Mouse (Mus musculus): ENCODE measurements around the gene Chad. TPM values are rescaled to one million over a fixed set of nuclear protein-coding genes. Genes with fewer than 3 reads are reported as not detected.

Chad gene
- not detected for polyA plus RNA-seq (2014; fragmentation: Illumina TruSeq; extraction: RNeasy Lipid Tissue Mini Kit (QIAGEN cat#74804); ENCODE audit: low read depth, low replicate concordance)

DNA sequence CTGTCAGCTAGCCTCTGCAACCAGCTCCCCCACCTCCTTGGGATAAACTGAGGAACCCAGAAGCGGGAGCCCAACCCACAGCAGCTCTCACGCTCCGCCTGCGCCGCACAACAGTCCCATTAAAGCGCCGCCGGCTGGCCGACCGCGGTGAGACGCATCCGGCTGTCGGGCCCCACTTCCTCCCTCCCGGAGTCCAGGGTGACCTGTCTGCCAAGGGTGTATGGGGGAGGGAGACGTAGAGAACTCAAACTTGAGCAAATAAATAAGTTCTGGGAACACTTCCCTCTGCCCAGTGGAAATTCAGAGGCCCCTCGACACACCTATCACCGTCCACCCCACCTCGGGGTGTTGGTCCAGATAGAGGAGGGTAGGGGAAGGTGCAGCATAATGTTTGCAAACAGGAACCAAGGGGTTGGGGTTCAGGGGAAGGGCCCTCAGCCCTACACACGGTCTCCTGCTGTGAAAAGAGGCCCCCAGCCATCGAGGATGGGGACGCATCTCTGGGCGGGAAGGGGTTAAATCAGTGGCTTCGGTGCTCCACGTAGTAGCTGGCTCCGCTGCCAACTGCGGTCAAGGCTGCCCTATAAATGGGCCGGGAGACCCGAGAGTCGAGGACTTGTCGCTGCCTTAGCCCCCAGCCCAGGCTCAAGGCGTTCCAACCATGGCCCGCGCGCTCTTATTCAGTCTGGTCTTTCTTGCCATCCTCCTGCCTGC, at the start of gene Chad:
Gene Chad (plus strand): TSS at position 611 of the 714 bp plus-strand sequence.

DNA sequence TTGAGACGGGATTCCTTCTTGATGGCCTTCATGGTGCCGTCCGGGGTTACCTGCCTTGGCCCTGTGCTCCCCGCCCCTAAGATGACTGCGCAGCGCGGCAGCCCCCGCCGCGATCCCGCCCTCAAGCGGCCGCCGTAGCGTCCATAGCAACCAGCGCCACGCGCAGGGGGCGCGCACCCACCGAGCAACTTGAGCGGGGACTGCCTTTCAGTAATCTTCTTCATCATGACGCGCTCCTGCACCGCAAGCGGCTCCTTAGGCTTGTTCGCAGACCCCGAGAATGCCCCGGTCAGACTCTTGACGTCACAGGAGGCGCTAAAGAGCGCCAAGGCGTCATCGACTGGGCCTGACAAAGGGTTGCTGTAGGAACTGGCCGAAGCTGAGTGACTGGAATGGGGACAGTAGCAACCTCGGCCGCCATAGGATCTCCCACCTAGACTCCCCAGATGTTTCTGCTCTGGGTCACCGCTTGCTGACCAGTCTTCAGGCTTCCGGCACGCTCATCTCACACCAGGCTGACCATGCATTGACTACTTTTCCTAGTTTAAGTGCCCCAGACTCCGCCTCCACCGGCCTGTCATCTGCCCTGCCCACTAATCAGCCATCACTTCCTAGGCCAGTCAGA, 43.5 kb upstream of the Chad start, which contains the start of gene Mycbpap:
Gene Mycbpap (minus strand): TSS at position 524 of the 625 bp plus-strand sequence.

DNA sequence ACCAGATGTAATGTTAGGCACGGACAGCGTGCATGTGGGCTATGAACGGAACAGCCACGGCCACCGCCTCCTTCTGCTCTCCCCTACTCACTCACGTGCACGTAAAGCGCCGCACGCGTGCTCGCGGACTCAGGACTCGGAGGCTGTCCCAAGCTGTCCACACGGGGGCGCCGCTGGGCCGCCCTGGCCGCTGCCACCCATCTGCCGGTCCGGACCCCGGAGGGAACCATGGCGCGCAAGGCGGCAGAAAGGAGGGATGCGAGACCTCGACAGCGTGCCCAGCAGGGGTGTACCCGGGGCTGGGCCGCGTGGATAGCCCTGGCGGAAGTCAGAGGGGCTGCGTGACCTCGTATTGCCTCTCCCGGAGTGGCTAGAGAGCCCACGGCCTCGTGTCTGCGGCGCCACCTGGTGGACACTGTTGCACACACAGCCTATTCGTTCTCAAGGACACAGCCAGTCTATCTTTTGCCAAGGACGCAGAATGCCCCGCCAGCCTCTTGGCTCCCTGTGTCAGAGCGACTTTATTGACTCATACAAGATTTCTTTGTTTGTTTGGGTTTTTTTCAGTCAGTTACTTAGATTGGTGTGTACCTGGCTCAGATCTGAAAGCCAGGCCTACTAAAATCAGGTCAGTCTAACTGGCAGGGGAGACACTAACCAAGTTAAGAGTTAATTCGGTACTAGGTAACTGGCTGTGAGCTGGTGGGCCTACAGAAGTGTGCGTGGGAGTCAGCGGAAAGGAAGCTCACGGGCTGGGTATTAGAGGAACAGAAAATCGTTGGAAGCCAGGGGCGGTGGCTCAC, 15.8 kb upstream of the Chad start, which contains the start of gene Rsad1:
Gene Rsad1 (minus strand): TSS at position 368 of the 803 bp plus-strand sequence.

DNA sequence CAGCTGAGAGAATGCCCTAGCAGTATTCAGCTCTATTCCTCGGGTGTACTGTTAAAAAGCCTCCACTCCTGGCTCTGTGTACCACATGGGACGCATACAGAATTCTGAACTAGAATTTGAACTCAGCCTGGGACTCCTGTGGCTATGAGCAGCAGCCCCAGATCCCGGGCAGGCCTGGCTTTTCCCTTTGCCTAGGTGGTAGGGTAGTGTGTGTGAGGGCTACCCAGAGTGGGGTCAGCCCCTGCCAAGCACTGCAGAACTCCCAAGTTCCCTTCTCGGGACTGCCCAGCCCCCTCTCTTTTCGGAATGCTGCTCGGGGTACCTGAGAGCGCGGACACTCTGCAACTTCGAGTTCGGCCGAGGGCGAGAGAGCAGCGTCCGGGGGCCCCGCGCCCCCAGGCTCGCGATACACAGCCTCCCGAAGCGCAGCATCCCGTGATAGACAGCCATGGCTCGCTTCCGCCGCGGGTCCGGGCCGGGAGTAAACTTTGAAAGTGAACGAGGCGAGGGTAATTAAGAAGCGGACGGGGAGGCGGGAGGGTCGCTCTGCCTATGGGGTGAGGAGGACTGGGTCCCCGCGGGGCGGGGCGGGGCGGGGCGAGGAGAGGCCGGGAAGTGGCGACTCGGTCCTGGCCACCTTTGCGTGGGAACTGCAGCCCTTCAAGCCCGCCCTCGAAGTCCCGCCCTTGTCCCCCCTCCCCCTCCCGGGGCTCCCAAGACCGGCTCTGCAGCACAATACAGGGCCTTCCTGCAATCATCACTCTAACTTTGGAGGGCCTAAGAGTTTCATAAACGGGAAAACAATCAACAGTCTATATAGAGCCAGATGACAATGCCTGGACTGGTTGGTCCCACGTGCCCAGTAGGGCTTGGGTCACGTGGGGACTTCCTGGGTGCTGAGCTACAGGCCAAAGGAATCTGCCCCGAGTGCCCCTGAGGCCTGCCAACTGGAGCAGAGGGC, 36.8 kb downstream of the Chad start, which contains the start of gene Acsf2:
Gene Acsf2 (minus strand): TSS at position 551 of the 961 bp plus-strand sequence.

Other genes starting within 250 kb of the Chad start
- 185 TPM for gene Luc7l3, start 243.1 kb upstream of the Chad start, polyA plus RNA-seq (2014; fragmentation: Illumina TruSeq; extraction: RNeasy Lipid Tissue Mini Kit (QIAGEN cat#74804); ENCODE audit: low read depth, low replicate concordance)
- gene Ankrd40, start 237.0 kb upstream of the Chad start, polyA plus RNA-seq (2014; fragmentation: Illumina TruSeq; extraction: RNeasy Lipid Tissue Mini Kit (QIAGEN cat#74804); ENCODE audit: low read depth, low replicate concordance) = 124 TPM
- gene Abcc3, start 172.1 kb upstream of the Chad start, polyA plus RNA-seq (2014; fragmentation: Illumina TruSeq; extraction: RNeasy Lipid Tissue Mini Kit (QIAGEN cat#74804); ENCODE audit: low read depth, low replicate concordance) = 0.58 TPM
- gene Cacna1g, start 90.8 kb upstream of the Chad start, polyA plus RNA-seq (2014; fragmentation: Illumina TruSeq; extraction: RNeasy Lipid Tissue Mini Kit (QIAGEN cat#74804); ENCODE audit: low read depth, low replicate concordance) = not detected
- not detected for gene Spata20, start 78.9 kb upstream of the Chad start, polyA plus RNA-seq (2014; fragmentation: Illumina TruSeq; extraction: RNeasy Lipid Tissue Mini Kit (QIAGEN cat#74804); ENCODE audit: low read depth, low replicate concordance)
- 1.2 TPM for gene Epn3, start 65.1 kb upstream of the Chad start, polyA plus RNA-seq (2014; fragmentation: Illumina TruSeq; extraction: RNeasy Lipid Tissue Mini Kit (QIAGEN cat#74804); ENCODE audit: low read depth, low replicate concordance)
- gene Mycbpap, start 43.3 kb upstream of the Chad start, polyA plus RNA-seq (2014; fragmentation: Illumina TruSeq; extraction: RNeasy Lipid Tissue Mini Kit (QIAGEN cat#74804); ENCODE audit: low read depth, low replicate concordance) = not detected
- 9.0 TPM for gene Rsad1, start 15.8 kb upstream of the Chad start, polyA plus RNA-seq (2014; fragmentation: Illumina TruSeq; extraction: RNeasy Lipid Tissue Mini Kit (QIAGEN cat#74804); ENCODE audit: low read depth, low replicate concordance)
- 111 TPM for gene Acsf2, start 36.8 kb downstream of the Chad start, polyA plus RNA-seq (2014; fragmentation: Illumina TruSeq; extraction: RNeasy Lipid Tissue Mini Kit (QIAGEN cat#74804); ENCODE audit: low read depth, low replicate concordance)
- 75.6 TPM for gene Lrrc59, start 64.7 kb downstream of the Chad start, polyA plus RNA-seq (2014; fragmentation: Illumina TruSeq; extraction: RNeasy Lipid Tissue Mini Kit (QIAGEN cat#74804); ENCODE audit: low read depth, low replicate concordance)
- gene Mrpl27, start 88.7 kb downstream of the Chad start, polyA plus RNA-seq (2014; fragmentation: Illumina TruSeq; extraction: RNeasy Lipid Tissue Mini Kit (QIAGEN cat#74804); ENCODE audit: low read depth, low replicate concordance) = 31.7 TPM
- not detected for gene Eme1, start 88.9 kb downstream of the Chad start, polyA plus RNA-seq (2014; fragmentation: Illumina TruSeq; extraction: RNeasy Lipid Tissue Mini Kit (QIAGEN cat#74804); ENCODE audit: low read depth, low replicate concordance)
- 1.2 TPM for gene Xylt2, start 112.5 kb downstream of the Chad start, polyA plus RNA-seq (2014; fragmentation: Illumina TruSeq; extraction: RNeasy Lipid Tissue Mini Kit (QIAGEN cat#74804); ENCODE audit: low read depth, low replicate concordance)
- not detected for gene Gm11541, start 139.5 kb downstream of the Chad start, polyA plus RNA-seq (2014; fragmentation: Illumina TruSeq; extraction: RNeasy Lipid Tissue Mini Kit (QIAGEN cat#74804); ENCODE audit: low read depth, low replicate concordance)
- gene Cdc34b, start 176.7 kb downstream of the Chad start, polyA plus RNA-seq (2014; fragmentation: Illumina TruSeq; extraction: RNeasy Lipid Tissue Mini Kit (QIAGEN cat#74804); ENCODE audit: low read depth, low replicate concordance) = not detected
- gene Tmem92, start 217.7 kb downstream of the Chad start, polyA plus RNA-seq (2014; fragmentation: Illumina TruSeq; extraction: RNeasy Lipid Tissue Mini Kit (QIAGEN cat#74804); ENCODE audit: low read depth, low replicate concordance) = not detected